Mouse (Mus musculus): ENCODE data around the gene Sbpl.
"Not testable (repeated sequence)": the region's sequence is repeated elsewhere in the genome, so short reads cannot be mapped to it uniquely, and the experiment has no call there.

Sbpl gene

GRCm38 (mm10) chr17:23960084-23960738 is 5.1 kb upstream of the Sbpl start:
- peak; percentile 88 for DNase-seq (ENCODE audit: extremely low spot score)

GRCm38 (mm10) chr17:23950828-23951227 is 4.2 kb downstream of the Sbpl start:
- DNase-seq (ENCODE audit: extremely low spot score) = not testable (repeated sequence)

GRCm38 (mm10) chr17:23949068-23949467 is 6.0 kb downstream of the Sbpl start:
- no peak for DNase-seq (ENCODE audit: extremely low spot score)

GRCm38 (mm10) chr17:23947486-23947885 is 7.6 kb downstream of the Sbpl start:
- not testable (repeated sequence) for DNase-seq (ENCODE audit: extremely low spot score)

GRCm38 (mm10) chr17:23941372-23941771 is 13.7 kb downstream of the Sbpl start, which contains the start of gene Sbp:
Gene Sbp, plus strand, starts transcription at chr17:23941672.
- no peak for DNase-seq (ENCODE audit: extremely low spot score)

- DNase-seq (ENCODE audit: extremely low spot score) = no peak
These were observed 23.9 kb downstream of the Sbpl start for GRCm38 (mm10) chr17:23931157-23931556.

GRCm38 (mm10) chr17:23925090-23925493 is 30.0 kb downstream of the Sbpl start:
- DNase-seq (ENCODE audit: extremely low spot score) = no peak

GRCm38 (mm10) chr17:23924531-23925007 is 30.5 kb downstream of the Sbpl start:
- peak; percentile 95 for DNase-seq (ENCODE audit: extremely low spot score)

- DNase-seq (ENCODE audit: extremely low spot score) = not testable (repeated sequence)
These were observed 37.9 kb downstream of the Sbpl start, which contains the start of gene Dcpp3 for GRCm38 (mm10) chr17:23917158-23917557. Gene Dcpp3, plus strand, starts transcription at chr17:23917458.
